Mouse (Mus musculus): ENCODE measurements around the gene Krtap3-1. TPM values are rescaled to one million over a fixed set of nuclear protein-coding genes. Genes with fewer than 3 reads are reported as not detected.
A peak's percentile ranks its signal among the peaks of the same experiment; 100 is the strongest.

Krtap3-1 gene
- polyA plus RNA-seq, 1 experiment from 2014 or later = 0.51 TPM

GRCm38 (mm10) chr11:99581564-99581963 lies 15.1 kb upstream of the Krtap3-1 start:
- no peaks in the 10 kb centered on the region for H3K27me3 ChIP-seq (replicated peaks; ENCODE audit: control insufficient read depth, insufficient read depth, low read length)
- 83% methylated on average over 6 of the region's 6 CpGs for WGBS
- H3K4me3 ChIP-seq (ENCODE audit: low read depth, low read length) = no peak overlapping the region
- ATAC-seq (ENCODE audit: low read depth) (no peak), DNase-seq (ENCODE audit: low spot score) (no peak)
- H3K4me2 ChIP-seq (ENCODE audit: low read depth, low read length) = no peak overlapping the region
- no peaks in the 10 kb centered on the region for H3K9me3 ChIP-seq (ENCODE audit: control insufficient read depth, low read length)
- H3K36me3 ChIP-seq (ENCODE audit: control insufficient read depth, insufficient read depth, low read length) = no peaks in the 10 kb centered on the region
- H3K4me1 ChIP-seq (ENCODE audit: control insufficient read depth, insufficient read depth, low read length) = no peaks in the 10 kb centered on the region
- no peak overlapping the region for H3K9ac ChIP-seq (ENCODE audit: low read depth, low read length)
- no peak overlapping the region for H3K27ac ChIP-seq (replicated peaks; ENCODE audit: low read depth, low read length)

GRCm38 (mm10) chr11:99581051-99581450 lies 14.6 kb upstream of the Krtap3-1 start:
- no peak overlapping the region for H3K4me2 ChIP-seq (ENCODE audit: low read depth, low read length)
- H3K27ac ChIP-seq (replicated peaks; ENCODE audit: low read depth, low read length) = no peak overlapping the region
- 87% methylated on average over 5 of the region's 5 CpGs for WGBS
- DNase-seq (ENCODE audit: low spot score) = no peak
- no peak overlapping the region for H3K9ac ChIP-seq (ENCODE audit: low read depth, low read length)
- no peaks in the 10 kb centered on the region for H3K4me1 ChIP-seq (ENCODE audit: control insufficient read depth, insufficient read depth, low read length)
- ATAC-seq (ENCODE audit: low read depth) = no peak
- H3K27me3 ChIP-seq (replicated peaks; ENCODE audit: control insufficient read depth, insufficient read depth, low read length) = no peaks in the 10 kb centered on the region
- H3K36me3 ChIP-seq (ENCODE audit: control insufficient read depth, insufficient read depth, low read length) = no peaks in the 10 kb centered on the region
- H3K4me3 ChIP-seq (ENCODE audit: low read depth, low read length) = no peak overlapping the region
- H3K9me3 ChIP-seq (ENCODE audit: control insufficient read depth, low read length) = no peaks in the 10 kb centered on the region

- Histone ChIP-seq H3K4me2 (ENCODE audit: low read depth, low read length) (no peak within 1 kb of the TSS), H3K9me3 (ENCODE audit: control insufficient read depth, low read length) (no peaks in the 10 kb centered on the region), H3K27me3 (replicated peaks; ENCODE audit: control insufficient read depth, insufficient read depth, low read length) (no peaks in the 10 kb centered on the region), H3K36me3 (ENCODE audit: control insufficient read depth, insufficient read depth, low read length) (no peaks in the 10 kb centered on the region), H3K4me1 (ENCODE audit: control insufficient read depth, insufficient read depth, low read length) (no peaks in the 10 kb centered on the region), H3K27ac (replicated peaks; ENCODE audit: low read depth, low read length) (no peak within 1 kb of the TSS), H3K4me3 (ENCODE audit: low read depth, low read length) (no peak within 1 kb of the TSS), H3K9ac (ENCODE audit: low read depth, low read length) (no peak within 1 kb of the TSS)
- DNase-seq (ENCODE audit: low spot score) (no peak), ATAC-seq (ENCODE audit: low read depth) (no peak)
- 87% methylated on average over 6 of the region's 6 CpGs for WGBS
These were observed 14.2 kb upstream of the Krtap3-1 start, which contains the start of gene Krtap1-5 for GRCm38 (mm10) chr11:99580636-99581035. TSS of gene Krtap1-5 (minus strand) at chr11:99581016.

- ATAC-seq (ENCODE audit: low read depth) (peak; percentile 87), DNase-seq (ENCODE audit: low spot score) (peak; percentile 77)
- H3K4me3 ChIP-seq (ENCODE audit: low read depth, low read length) = no peak overlapping the region
- no peak overlapping the region for H3K27ac ChIP-seq (replicated peaks; ENCODE audit: low read depth, low read length)
- H3K4me2 ChIP-seq (ENCODE audit: low read depth, low read length) = peak overlapping the region; percentile 30
- H3K9me3 ChIP-seq (ENCODE audit: control insufficient read depth, low read length) = no peaks in the 10 kb centered on the region
- 3% methylated on average over 7 of the region's 7 CpGs for WGBS
- H3K4me1 ChIP-seq (ENCODE audit: control insufficient read depth, insufficient read depth, low read length) = no peaks in the 10 kb centered on the region
- no peak overlapping the region for H3K9ac ChIP-seq (ENCODE audit: low read depth, low read length)
- no peaks in the 10 kb centered on the region for H3K36me3 ChIP-seq (ENCODE audit: control insufficient read depth, insufficient read depth, low read length)
- H3K27me3 ChIP-seq (replicated peaks; ENCODE audit: control insufficient read depth, insufficient read depth, low read length) = no peaks in the 10 kb centered on the region
These were observed 7.7 kb upstream of the Krtap3-1 start for GRCm38 (mm10) chr11:99574106-99574505.

- H3K36me3 ChIP-seq (ENCODE audit: control insufficient read depth, insufficient read depth, low read length) = no peaks in the 10 kb centered on the region
- ATAC-seq (ENCODE audit: low read depth) = no peak
- 58% methylated on average over 4 of the region's 4 CpGs for WGBS
These were observed 6.7 kb upstream of the Krtap3-1 start for GRCm38 (mm10) chr11:99573164-99573563.

GRCm38 (mm10) chr11:99562580-99562979 lies 3.9 kb downstream of the Krtap3-1 start:
- no peak for DNase-seq (ENCODE audit: low spot score)
- Histone ChIP-seq H3K27ac (replicated peaks; ENCODE audit: low read depth, low read length) (no peak overlapping the region), H3K27me3 (replicated peaks; ENCODE audit: control insufficient read depth, insufficient read depth, low read length) (no peaks in the 10 kb centered on the region), H3K9me3 (ENCODE audit: control insufficient read depth, low read length) (no peaks in the 10 kb centered on the region), H3K4me1 (ENCODE audit: control insufficient read depth, insufficient read depth, low read length) (no peaks in the 10 kb centered on the region), H3K36me3 (ENCODE audit: control insufficient read depth, insufficient read depth, low read length) (no peaks in the 10 kb centered on the region), H3K4me2 (ENCODE audit: low read depth, low read length) (no peak overlapping the region), H3K4me3 (ENCODE audit: low read depth, low read length) (no peak overlapping the region), H3K9ac (ENCODE audit: low read depth, low read length) (no peak overlapping the region)
- ATAC-seq (ENCODE audit: low read depth) = no peak
- WGBS = 76% methylated on average over 6 of the region's 6 CpGs

More at GRCm38 (mm10) chr11:99573164-99573563, 6.7 kb upstream of the Krtap3-1 start:
- H3K27me3 ChIP-seq (replicated peaks; ENCODE audit: control insufficient read depth, insufficient read depth, low read length) = no peaks in the 10 kb centered on the region
- no peak for DNase-seq (ENCODE audit: low spot score)
- H3K27ac ChIP-seq (replicated peaks; ENCODE audit: low read depth, low read length) = no peak overlapping the region
- H3K4me1 ChIP-seq (ENCODE audit: control insufficient read depth, insufficient read depth, low read length) = no peaks in the 10 kb centered on the region
- H3K9me3 ChIP-seq (ENCODE audit: control insufficient read depth, low read length) = no peaks in the 10 kb centered on the region
- H3K4me3 ChIP-seq (ENCODE audit: low read depth, low read length) = no peak overlapping the region
- no peak overlapping the region for H3K9ac ChIP-seq (ENCODE audit: low read depth, low read length)
- no peak overlapping the region for H3K4me2 ChIP-seq (ENCODE audit: low read depth, low read length)

GRCm38 (mm10) chr11:99559366-99559765 lies 7.1 kb downstream of the Krtap3-1 start, which contains the start of gene Gm11939:
TSS of gene Gm11939 (minus strand) at chr11:99559466.
- Histone ChIP-seq H3K9me3 (ENCODE audit: control insufficient read depth, low read length) (no peaks in the 10 kb centered on the region), H3K27me3 (replicated peaks; ENCODE audit: control insufficient read depth, insufficient read depth, low read length) (no peaks in the 10 kb centered on the region), H3K36me3 (ENCODE audit: control insufficient read depth, insufficient read depth, low read length) (no peaks in the 10 kb centered on the region), H3K4me1 (ENCODE audit: control insufficient read depth, insufficient read depth, low read length) (no peaks in the 10 kb centered on the region), H3K9ac (ENCODE audit: low read depth, low read length) (no peak within 1 kb of the TSS), H3K4me2 (ENCODE audit: low read depth, low read length) (no peak within 1 kb of the TSS), H3K27ac (replicated peaks; ENCODE audit: low read depth, low read length) (no peak within 1 kb of the TSS), H3K4me3 (ENCODE audit: low read depth, low read length) (no peak within 1 kb of the TSS)
- no peak for DNase-seq (ENCODE audit: low spot score)
- WGBS = 95% methylated on average over 9 of the region's 9 CpGs
- no peak for ATAC-seq (ENCODE audit: low read depth)

- WGBS = 79% methylated on average over 3 of the region's 3 CpGs
- ATAC-seq (ENCODE audit: low read depth) = no peak
- Histone ChIP-seq H3K4me2 (ENCODE audit: low read depth, low read length) (no peak overlapping the region), H3K9me3 (ENCODE audit: control insufficient read depth, low read length) (no peaks in the 10 kb centered on the region), H3K27me3 (replicated peaks; ENCODE audit: control insufficient read depth, insufficient read depth, low read length) (no peaks in the 10 kb centered on the region), H3K9ac (ENCODE audit: low read depth, low read length) (no peak overlapping the region), H3K4me3 (ENCODE audit: low read depth, low read length) (no peak overlapping the region), H3K36me3 (ENCODE audit: control insufficient read depth, insufficient read depth, low read length) (no peaks in the 10 kb centered on the region), H3K27ac (replicated peaks; ENCODE audit: low read depth, low read length) (no peak overlapping the region), H3K4me1 (ENCODE audit: control insufficient read depth, insufficient read depth, low read length) (no peaks in the 10 kb centered on the region)
- DNase-seq (ENCODE audit: low spot score) = peak; percentile 9
These were observed 8.3 kb downstream of the Krtap3-1 start for GRCm38 (mm10) chr11:99557976-99558745.

GRCm38 (mm10) chr11:99556753-99557152 lies 9.7 kb downstream of the Krtap3-1 start, which contains the start of gene Krtap3-2:
TSS of gene Krtap3-2 (minus strand) at chr11:99556853.
- WGBS = no CpG with 5 or more reads among the region's 2 CpGs
- no peaks in the 10 kb centered on the region for H3K4me1 ChIP-seq (ENCODE audit: control insufficient read depth, insufficient read depth, low read length)
- no peak within 1 kb of the TSS for H3K4me2 ChIP-seq (ENCODE audit: low read depth, low read length)
- ATAC-seq (ENCODE audit: low read depth) (no peak), DNase-seq (ENCODE audit: low spot score) (no peak)
- no peak within 1 kb of the TSS for H3K9ac ChIP-seq (ENCODE audit: low read depth, low read length)
- no peak within 1 kb of the TSS for H3K27ac ChIP-seq (replicated peaks; ENCODE audit: low read depth, low read length)
- no peaks in the 10 kb centered on the region for H3K36me3 ChIP-seq (ENCODE audit: control insufficient read depth, insufficient read depth, low read length)
- no peaks in the 10 kb centered on the region for H3K9me3 ChIP-seq (ENCODE audit: control insufficient read depth, low read length)
- no peaks in the 10 kb centered on the region for H3K27me3 ChIP-seq (replicated peaks; ENCODE audit: control insufficient read depth, insufficient read depth, low read length)
- H3K4me3 ChIP-seq (ENCODE audit: low read depth, low read length) = no peak within 1 kb of the TSS

Data from embryonic facial prominence, embryonic 14.5 days (tissue).